Mouse (Mus musculus) olfactory bulb, adult 2 months (tissue): ENCODE results near the gene Gm9887. TPM values are rescaled to one million over a fixed set of nuclear protein-coding genes. Genes with fewer than 3 reads are reported as not detected.
"Not testable (repeated sequence)": the region's sequence is repeated elsewhere in the genome, so short reads cannot be mapped to it uniquely, and the experiment has no call there.

Experiments used
- H3K27ac ChIP-seq: fragments of 200-500 bp; 2 replicates; pipeline ENCODE4 v1.5.1; 2012; ENCODE audit warnings: low read depth, low read length; ENCODE audit not compliant: insufficient read depth
- H3K4me1 ChIP-seq: fragments of 200-500 bp; 2 replicates; pipeline ENCODE4 v1.6.1; 2012; ENCODE audit warnings: low read length; ENCODE audit not compliant: control insufficient read depth, insufficient read depth
- H3K4me3 ChIP-seq: fragments of 200-500 bp; 2 replicates; pipeline ENCODE4 v1.5.1; 2012; ENCODE audit warnings: mild to moderate bottlenecking, low read depth, low read length, moderate library complexity; ENCODE audit not compliant: insufficient read depth
- CTCF ChIP-seq: fragments of 200-500 bp; IDR thresholded peaks from 2 replicates; pipeline ENCODE4 v1.5.1; 2012; ENCODE audit warnings: low read depth, mild to moderate bottlenecking, low read length, moderate library complexity; ENCODE audit not compliant: insufficient read depth
- POLR2A ChIP-seq: fragments of 200-500 bp; IDR thresholded peaks from 2 replicates; pipeline ENCODE4 v1.6.1; 2012; ENCODE audit warnings: mild to moderate bottlenecking, low read depth, low read length, moderate library complexity; ENCODE audit not compliant: insufficient read depth
- WGBS: fragments of 180-500 bp; shearing (Covaris S2); methylation state at CpG from one replicate; pipeline ENCODE4 v1.1.7; 2018; 5-methylcytosine and 5-hydroxymethylcytosine counted together
- polyA plus RNA-seq: library from polyadenylated mRNA; stranded (reverse); fragments of >200 nt; gene quantifications from 2 replicates; pipeline ENCODE4 v1.2.4, GENCODE M21; 2012; ENCODE audit warnings: low replicate concordance; ENCODE audit not compliant: missing spikeins, insufficient read depth, insufficient read length

Gene Gm9887
- polyA plus RNA-seq, 1 experiment, result not detected

DNA sequence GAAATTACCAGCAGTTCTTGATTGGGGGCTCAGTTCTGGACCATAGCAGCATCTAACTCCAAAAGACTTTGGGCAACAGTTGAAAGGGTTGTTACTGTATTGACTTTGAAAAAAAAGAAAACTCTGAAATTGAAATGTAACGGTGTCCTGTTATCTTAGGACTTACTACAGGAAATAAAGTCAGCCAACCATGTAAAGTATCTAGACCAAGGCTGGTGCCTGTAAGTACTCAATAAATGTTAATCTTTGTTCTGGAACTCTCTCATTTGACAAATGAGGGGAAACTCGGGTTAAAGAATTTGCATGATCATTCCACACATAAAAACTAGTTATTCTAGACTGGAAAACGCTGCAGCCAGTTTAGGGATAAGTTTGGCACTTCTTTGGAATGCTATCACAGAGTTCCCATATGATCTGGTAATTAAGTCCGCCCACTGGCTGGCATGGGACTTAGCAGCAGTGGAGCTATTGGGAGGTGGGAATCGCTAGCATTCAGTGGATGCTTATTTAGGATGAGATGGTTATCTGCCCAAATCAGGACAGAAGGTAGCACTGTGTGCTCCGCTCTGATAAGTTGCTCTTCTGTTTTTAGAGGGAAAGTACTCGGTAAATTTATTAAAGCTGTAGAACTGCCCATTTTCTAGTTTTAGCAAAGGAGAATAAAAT lies 17.1 kb upstream of the Gm9887 start:
- H3K4me1 ChIP-seq, result no peaks in the 10 kb centered on the region
- no peak overlapping the region for H3K27ac ChIP-seq
- no peak overlapping the region for H3K4me3 ChIP-seq
- WGBS, result 32% methylated on average over 7 of the region's 7 CpGs
- no peak for TF ChIP-seq POLR2A
- TF ChIP-seq CTCF, result no peak

DNA sequence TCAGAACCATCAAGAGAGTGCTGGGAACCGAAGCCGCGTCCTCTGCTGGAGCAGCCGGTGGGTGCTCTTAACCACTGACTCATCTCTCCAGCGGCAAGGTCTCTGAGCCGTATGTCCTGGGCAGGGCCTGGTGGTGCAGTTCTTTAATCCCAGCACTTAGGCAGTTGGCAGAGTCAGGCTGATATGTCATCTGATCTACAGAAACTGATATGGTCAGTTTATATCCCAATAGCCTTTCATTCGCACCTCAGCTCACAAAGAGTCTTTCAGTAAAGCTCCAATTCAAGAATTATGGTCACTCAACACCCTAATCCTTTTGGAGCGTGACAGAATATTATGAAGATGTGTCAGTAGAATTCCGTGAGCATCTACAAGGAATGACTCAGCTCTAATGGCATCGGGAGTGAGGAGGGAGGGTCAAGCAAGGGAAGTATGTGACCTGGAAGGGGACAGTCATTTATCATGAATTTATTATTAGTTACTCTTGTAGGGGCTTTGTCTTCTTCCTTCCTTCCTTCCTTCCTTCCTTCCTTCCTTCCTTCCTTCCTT lies 16.1 kb upstream of the Gm9887 start:
- Histone ChIP-seq H3K27ac (no peak overlapping the region), H3K4me3 (no peak overlapping the region), H3K4me1 (no peaks in the 10 kb centered on the region)
- TF ChIP-seq CTCF (no peak), POLR2A (no peak)
- 97% methylated on average over 10 of the region's 10 CpGs for WGBS

DNA sequence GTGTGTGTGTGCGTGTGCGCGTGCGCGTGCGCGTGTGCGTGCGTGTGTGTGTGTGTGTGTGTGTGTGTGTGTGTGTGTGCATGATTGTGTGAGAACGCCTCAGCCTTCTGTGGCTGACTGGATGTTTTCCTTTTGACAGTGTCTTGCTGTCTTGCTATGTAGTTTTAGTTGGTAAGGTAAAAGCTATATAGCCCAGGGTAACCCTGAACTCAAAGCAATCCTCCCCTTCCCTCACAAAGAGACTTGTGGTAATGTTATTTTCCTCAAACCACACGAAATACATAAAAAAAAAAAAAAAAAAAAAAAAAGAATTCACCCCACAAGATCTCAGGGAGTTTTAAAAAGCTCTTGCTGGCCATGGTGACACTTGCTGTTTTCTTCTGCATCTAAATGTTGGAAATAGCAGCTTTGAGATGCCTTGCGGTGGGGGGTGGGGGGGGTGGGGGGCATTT lies 14.0 kb upstream of the Gm9887 start:
- H3K27ac ChIP-seq, result not testable (repeated sequence)
- 62% methylated on average over 12 of the region's 12 CpGs for WGBS

DNA sequence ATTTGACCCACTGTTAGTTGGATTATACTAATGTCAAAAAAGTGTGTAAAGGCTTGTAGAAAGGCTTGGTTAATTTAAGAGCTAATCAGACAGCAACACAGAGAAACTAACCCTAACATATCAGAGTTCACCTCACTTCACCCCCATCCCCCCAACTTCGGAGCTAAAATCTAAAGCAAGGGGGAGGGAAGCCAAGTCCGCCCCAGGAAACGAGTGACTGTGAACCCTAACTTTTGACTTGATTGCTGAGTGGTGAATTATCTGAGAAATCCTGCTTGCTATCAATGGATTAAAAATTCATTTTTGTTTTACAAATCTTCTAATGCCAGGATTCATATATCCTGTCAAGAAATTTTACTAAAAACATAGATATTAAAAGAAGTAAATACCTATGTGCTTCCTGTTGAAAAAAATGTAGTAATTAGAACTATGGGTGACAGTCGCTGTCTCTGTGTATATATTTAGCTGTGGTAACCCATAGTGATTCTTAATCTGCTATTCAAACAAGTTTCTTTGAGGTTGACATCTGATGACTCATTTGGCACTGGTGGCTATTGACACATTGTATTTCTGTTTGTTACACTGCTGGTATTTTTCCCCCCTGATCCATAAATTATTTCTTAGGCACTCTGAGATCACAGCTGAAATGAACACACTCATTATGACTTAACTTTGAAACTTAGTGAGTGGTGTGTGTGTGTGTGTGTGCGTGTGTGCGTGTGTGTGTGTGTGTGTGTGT lies 13.5 kb upstream of the Gm9887 start:
- no peak overlapping the region for H3K4me3 ChIP-seq
- 59% methylated on average over 6 of the region's 6 CpGs for WGBS
- TF ChIP-seq POLR2A (no peak), CTCF (no peak)
- no peaks in the 10 kb centered on the region for H3K4me1 ChIP-seq
- H3K27ac ChIP-seq, result no peak overlapping the region

More for the DNA sequence above, 14.0 kb upstream of the Gm9887 start:
- H3K4me1 ChIP-seq, H3K4me3 ChIP-seq: not testable (repeated sequence)

DNA sequence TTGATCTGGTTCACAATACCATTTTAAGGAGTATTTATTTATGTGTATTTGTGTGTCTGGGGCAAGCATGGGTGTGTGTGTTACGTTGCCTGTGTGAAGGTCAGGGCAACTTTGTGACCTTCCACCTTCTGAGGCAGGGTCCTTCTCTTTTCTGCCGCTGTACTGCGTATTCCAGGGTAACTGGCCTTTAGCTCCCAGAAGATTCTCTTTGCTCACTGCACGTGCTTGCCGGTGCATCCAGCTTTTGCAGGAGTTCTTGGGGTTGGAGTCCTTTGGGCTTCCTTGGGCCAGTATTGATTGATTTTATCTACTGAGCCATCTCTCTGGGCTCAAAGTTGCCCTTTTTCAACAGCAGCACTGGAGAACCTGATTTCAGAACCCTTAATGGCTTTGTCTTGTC lies 12.3 kb upstream of the Gm9887 start:
- no peak overlapping the region for H3K27ac ChIP-seq
- no peaks in the 10 kb centered on the region for H3K4me1 ChIP-seq
- H3K4me3 ChIP-seq, result no peak overlapping the region
- TF ChIP-seq CTCF (no peak), POLR2A (no peak)
- WGBS, result 94% methylated on average over 5 of the region's 5 CpGs

DNA sequence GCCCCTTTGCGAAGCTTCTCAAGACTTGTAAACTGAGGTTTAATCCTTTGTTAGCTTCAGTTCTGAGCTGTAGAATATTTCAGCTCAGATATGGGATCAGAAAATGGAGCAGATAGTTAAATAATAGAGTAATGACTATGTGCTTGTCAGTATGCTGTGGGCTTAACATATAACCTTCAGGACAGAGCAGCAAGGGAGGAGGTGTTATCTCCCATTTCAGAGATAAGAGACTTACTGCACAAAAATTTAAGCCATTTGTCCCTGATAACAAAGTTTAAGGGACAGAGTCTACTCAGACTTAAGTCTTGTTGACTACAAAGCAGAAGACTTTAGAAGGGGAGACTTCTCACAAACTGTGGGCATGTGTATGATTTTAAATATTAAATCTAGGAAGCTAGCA lies 10.6 kb upstream of the Gm9887 start:
- WGBS, result 98% methylated on average over 1 of the region's 1 CpGs
- no peak overlapping the region for H3K4me3 ChIP-seq
- H3K4me1 ChIP-seq, result no peaks in the 10 kb centered on the region
- no peak overlapping the region for H3K27ac ChIP-seq
- TF ChIP-seq POLR2A, result no peak
- no peak for TF ChIP-seq CTCF

DNA sequence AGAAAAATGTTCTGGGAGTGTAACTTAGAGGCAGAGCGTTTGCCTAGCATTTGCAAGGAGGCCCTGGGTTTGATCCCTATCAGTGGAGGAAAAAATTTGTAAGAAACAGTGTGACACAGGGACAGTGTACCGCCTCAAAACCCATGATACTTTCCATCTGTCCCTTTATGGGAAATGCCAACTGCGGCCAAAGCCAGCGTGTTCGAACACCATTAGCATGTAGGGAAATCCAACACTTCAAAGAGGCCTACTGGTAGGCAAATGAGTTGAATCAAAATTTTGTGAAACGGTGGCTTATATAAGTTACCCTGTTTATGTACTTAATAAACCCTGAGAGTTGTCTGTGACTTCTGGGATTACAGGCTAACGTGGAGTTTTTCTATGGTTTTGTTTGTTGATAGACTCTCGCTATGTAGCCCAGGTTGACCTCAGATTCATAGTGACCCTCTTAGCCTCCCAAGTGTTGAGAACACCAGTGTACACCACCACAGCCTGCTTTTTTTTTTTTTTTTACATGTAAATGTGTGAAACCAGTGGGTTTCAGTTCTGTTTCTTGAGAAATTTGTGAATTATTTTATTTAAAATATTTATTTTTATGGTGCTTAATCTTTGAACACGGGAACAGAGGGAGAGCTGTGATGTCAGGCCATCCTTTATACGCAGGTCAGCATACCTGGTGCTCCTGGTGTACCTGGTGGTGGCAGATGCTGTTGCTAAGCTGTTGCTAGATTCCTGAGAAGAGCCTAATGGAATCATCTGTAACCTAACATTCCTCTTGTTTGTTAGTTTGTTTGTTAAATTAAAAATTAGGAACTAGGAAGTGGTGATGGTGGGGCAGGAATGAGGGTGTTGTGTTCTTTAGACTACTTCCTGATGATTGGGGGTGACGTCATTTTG lies 6.5 kb upstream of the Gm9887 start:
- 90% methylated on average over 11 of the region's 11 CpGs for WGBS
- TF ChIP-seq CTCF (no peak), POLR2A (no peak)

DNA sequence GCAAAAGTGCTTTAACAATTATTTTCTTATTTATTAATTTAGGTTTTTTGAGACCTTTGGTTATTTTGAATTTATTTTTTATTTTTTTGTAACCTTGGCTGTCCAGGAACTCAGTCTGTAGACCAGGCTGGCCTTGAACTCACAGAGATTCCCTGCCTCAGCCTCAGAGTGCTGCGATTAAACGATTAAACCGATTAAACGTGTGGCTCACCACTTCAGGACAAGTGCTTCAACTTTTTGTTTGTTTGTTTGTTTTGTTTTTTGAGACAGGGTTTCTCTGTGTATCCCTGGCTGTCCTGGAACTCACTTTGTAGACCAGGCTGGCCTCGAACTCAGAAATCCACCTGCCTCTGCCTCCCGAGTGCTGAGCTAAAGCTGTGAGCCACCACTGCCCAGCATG lies 5.4 kb upstream of the Gm9887 start:
- not testable (repeated sequence) for H3K4me3 ChIP-seq, H3K27ac ChIP-seq, H3K4me1 ChIP-seq
- WGBS, result 95% methylated on average over 6 of the region's 6 CpGs

More for the DNA sequence above, 6.5 kb upstream of the Gm9887 start:
- Histone ChIP-seq H3K27ac (no peak overlapping the region), H3K4me3 (no peak overlapping the region), H3K4me1 (peaks cover 3% of the 10 kb centered on the region; the same call in 1 of the 2 replicates)

DNA sequence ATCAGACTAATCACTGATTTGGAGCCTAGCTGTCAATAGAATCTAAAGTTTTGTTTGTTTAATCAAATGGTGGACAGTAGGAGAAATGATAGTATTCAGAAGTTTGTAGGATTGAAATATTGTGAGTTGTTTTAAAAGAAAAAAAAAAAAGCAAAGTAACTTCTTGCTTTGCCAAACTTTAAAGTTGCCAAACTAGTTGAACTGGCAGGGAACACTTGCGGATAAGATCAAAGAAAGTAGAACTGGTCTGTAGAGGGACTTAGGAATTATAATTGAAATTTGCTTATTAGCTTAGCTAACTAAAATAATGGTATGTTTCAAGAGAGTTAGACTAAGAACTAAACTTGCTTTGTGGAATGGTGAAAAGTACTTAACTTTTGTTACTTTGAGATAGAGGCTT lies 4.9 kb upstream of the Gm9887 start:
- H3K4me3 ChIP-seq, result no peak overlapping the region
- peaks cover 9% of the 10 kb centered on the region for H3K4me1 ChIP-seq
- 85% methylated on average over 1 of the region's 1 CpGs for WGBS
- no peak for TF ChIP-seq POLR2A
- no peak for TF ChIP-seq CTCF
- H3K27ac ChIP-seq, result no peak overlapping the region
